Mouse (Mus musculus) spleen, adult 2 months (tissue): ENCODE data around the gene Tmprss9.

Experiments used
- CTCF ChIP-seq: fragments of 200-500 bp; IDR thresholded peaks from 2 replicates; pipeline ENCODE4 v1.5.1; 2011; ENCODE audit warnings: mild to moderate bottlenecking, inconsistent platforms; ENCODE audit not compliant: insufficient read depth, insufficient read length, insufficient replicate concordance; ENCODE audit errors: extremely low read depth
- POLR2A ChIP-seq: fragments of 200-500 bp; IDR thresholded peaks from 2 replicates; pipeline ENCODE4 v1.6.1; 2011; ENCODE audit warnings: low read depth, low read length, inconsistent platforms

DNA sequence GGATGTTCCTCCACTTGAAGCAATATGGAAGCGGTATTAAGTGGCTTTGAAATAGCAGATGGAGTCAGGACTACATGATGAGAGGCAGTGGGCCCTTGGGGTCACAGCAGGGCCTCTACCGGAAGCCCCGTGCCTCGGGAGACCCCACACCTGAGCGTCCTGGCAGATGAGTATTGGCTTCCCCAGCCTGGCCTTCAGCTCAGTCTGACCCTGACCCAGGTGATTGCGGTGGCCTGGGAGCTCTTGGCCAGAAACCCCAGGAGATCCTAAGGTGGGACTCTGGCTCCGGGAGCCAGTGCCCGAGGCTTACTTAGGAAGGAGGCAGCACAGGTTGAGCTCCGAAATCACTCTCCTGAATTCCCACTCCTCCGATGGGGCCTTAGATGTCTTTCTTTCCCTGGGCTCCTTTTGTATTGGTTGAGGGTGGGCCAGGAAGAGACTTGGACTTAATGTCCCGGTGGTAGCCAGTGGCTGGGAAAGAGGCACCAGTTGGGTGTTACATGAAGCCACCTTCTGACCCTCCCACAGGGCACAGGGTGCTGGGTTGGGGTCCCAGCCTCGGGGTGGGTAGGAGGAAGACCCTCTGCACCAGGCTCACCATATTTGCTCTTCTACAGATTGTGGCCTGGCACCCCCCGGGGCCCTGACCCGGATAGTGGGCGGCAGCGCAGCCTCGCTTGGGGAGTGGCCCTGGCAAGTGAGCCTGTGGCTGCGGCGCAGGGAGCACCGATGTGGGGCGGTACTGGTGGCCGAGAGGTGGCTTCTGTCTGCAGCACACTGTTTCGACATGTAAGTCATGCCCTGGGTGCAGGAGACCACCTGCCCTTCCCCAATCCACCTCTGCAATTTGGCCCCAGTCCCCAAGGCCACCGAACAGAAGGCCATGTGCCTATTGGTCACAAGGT is 25.2 kb downstream of the Tmprss9 start:
- TF ChIP-seq CTCF (no peak), POLR2A (no peak)
